Mouse (Mus musculus) thymus, adult 2 months (tissue): ENCODE data around the gene Tnfrsf18.

Experiments used
- CTCF ChIP-seq: fragments of 200-500 bp; IDR thresholded peaks from 2 replicates; pipeline ENCODE4 v1.5.1; 2012; ENCODE audit warnings: mild to moderate bottlenecking, control low read depth, low read length, moderate library complexity, borderline replicate concordance; ENCODE audit not compliant: control insufficient read depth, poor library complexity, insufficient read depth; ENCODE audit errors: extremely low read depth
- POLR2A ChIP-seq: fragments of 200-500 bp; IDR thresholded peaks from 2 replicates; pipeline ENCODE4 v1.6.1; 2012; ENCODE audit warnings: mild to moderate bottlenecking, low read length, control low read depth, moderate library complexity; ENCODE audit not compliant: control insufficient read depth, poor library complexity, insufficient read depth; ENCODE audit errors: extremely low read depth

- TF ChIP-seq POLR2A (peak; percentile 54; the same call in 1 of the 2 replicates), CTCF (peak; percentile 99)
Measured at GRCm38 (mm10) chr4:155992241-155992905, 33.6 kb upstream of the Tnfrsf18 start, which contains the start of the genes B3galt6 and Sdf4.
